8 mouse cellular contexts compared by ENCODE assay signal in genomic region chr5:147430936-147431839, GRCm38 (mm10). TPM values are rescaled to one million over a fixed set of nuclear protein-coding genes. Genes with fewer than 3 reads are reported as not detected.
DNase-seq lines count a peak whose midpoint lies in the region; ATAC-seq lines count a peak whose summit lies in the region.

No protein-coding gene starts in this region.

- H3K4me2 ChIP-seq in limb, embryonic 11.5 days (ENCODE audit: low read depth, severe bottlenecking): peak overlapping the region; percentile 73
- H3K4me2 ChIP-seq in midbrain, embryonic 12.5 days (replicated peaks): peak overlapping the region; percentile 83

- WGBS in limb, embryonic 11.5 days: under 1% methylated on average over 43 of the region's 68 CpGs
- under 1% methylated on average over 34 of the region's 68 CpGs for WGBS in midbrain, embryonic 12.5 days

- peaks cover 37% of the 10 kb centered on the region for H3K36me3 ChIP-seq in erythroblast, embryonic 14.5 days (ENCODE audit: control insufficient read depth)
- peaks cover 2% of the 10 kb centered on the region; the same call in 1 of the 2 replicates for H3K36me3 ChIP-seq in limb, embryonic 11.5 days (ENCODE audit: control insufficient read depth, insufficient read depth, low read length)
- H3K36me3 ChIP-seq in midbrain, embryonic 12.5 days: no peaks in the 10 kb centered on the region

- no peaks in the 10 kb centered on the region for H3K9me3 ChIP-seq in erythroblast, embryonic 14.5 days (ENCODE audit: control insufficient read depth, low read length)
- no peaks in the 10 kb centered on the region for H3K9me3 ChIP-seq in limb, embryonic 11.5 days (ENCODE audit: control insufficient read depth, low read length)
- H3K9me3 ChIP-seq in midbrain, embryonic 12.5 days: no peaks in the 10 kb centered on the region

- peak overlapping the region; percentile 96 for H3K4me3 ChIP-seq in erythroblast, embryonic 14.5 days (replicated peaks)
- peak overlapping the region; percentile 90 for H3K4me3 ChIP-seq in limb, embryonic 11.5 days (ENCODE audit: low read depth, low read length)
- peak overlapping the region; percentile 99 for H3K4me3 ChIP-seq in midbrain, embryonic 12.5 days

- H3K27me3 ChIP-seq in erythroblast, embryonic 14.5 days (ENCODE audit: control insufficient read depth): no peaks in the 10 kb centered on the region
- no peaks in the 10 kb centered on the region for H3K27me3 ChIP-seq in limb, embryonic 11.5 days (ENCODE audit: control insufficient read depth, insufficient read depth, low read length)
- no peaks in the 10 kb centered on the region for H3K27me3 ChIP-seq in midbrain, embryonic 12.5 days

- peak overlapping the region; percentile 95 for H3K9ac ChIP-seq in limb, embryonic 11.5 days (ENCODE audit: low read length)
- H3K9ac ChIP-seq in midbrain, embryonic 12.5 days (replicated peaks): peak overlapping the region; percentile 97

- no peak; the same call in 1 of the 2 replicates for ATAC-seq in erythroblast, adult 5-6 weeks (replicated peaks; ENCODE audit: low FRiP score, poor library complexity, severe bottlenecking)
- peak; percentile 56; the same call in 1 of the 2 replicates for ATAC-seq in limb, embryonic 11.5 days (ENCODE audit: insufficient number of reproducible peaks, low FRiP score, low TSS enrichment, low read depth)
- ATAC-seq in midbrain, embryonic 12.5 days (ENCODE audit: low FRiP score, low read depth): peak; percentile 55

- DNase-seq in embryo, embryonic 9.5 days (ENCODE audit: extremely low spot score): peak; percentile 69
- DNase-seq in heart, adult 11 months: peak; percentile 98
- peak; percentile 64 for DNase-seq in kidney, adult 11 months
- peak; percentile 66 for DNase-seq in limb, embryonic 11.5 days (ENCODE audit: low spot score)
- peak; percentile 73 to 80 for DNase-seq in spleen, adult 18-20 months

- peaks cover 59% of the 10 kb centered on the region for H3K4me1 ChIP-seq in erythroblast, embryonic 14.5 days (ENCODE audit: control insufficient read depth)
- H3K4me1 ChIP-seq in limb, embryonic 11.5 days (ENCODE audit: control insufficient read depth, insufficient read depth, low read length): peaks cover 3% of the 10 kb centered on the region; the same call in 1 of the 2 replicates
- H3K4me1 ChIP-seq in midbrain, embryonic 12.5 days: peaks cover 40% of the 10 kb centered on the region

- peak overlapping the region; percentile 99 for H3K27ac ChIP-seq in limb, embryonic 11.5 days (replicated peaks; ENCODE audit: low read depth, low read length)
- H3K27ac ChIP-seq in midbrain, embryonic 12.5 days (replicated peaks): peak overlapping the region; percentile 97

RNA-seq across cellular contexts. Expression of gene Pan3, which starts 1.2 kb away (rescaled TPM):
- polyA plus RNA-seq in erythroblast, embryonic 14.5 days (2012): 0.34 and 1.3 TPM in 2 replicates
- 263 and 430 TPM in 2 replicates for total RNA-seq in erythroblast, adult 5-6 weeks (2015; ENCODE audit: low replicate concordance)
- 228 and 241 TPM in 2 replicates for total RNA-seq in erythroblast, adult 5-6 weeks (2017; ENCODE audit: low replicate concordance)
- polyA plus RNA-seq in limb, embryonic 11.5 days (2014; fragmentation: Nextera tagmentation; extraction: Ambion mirVana): 53.2 and 53.7 TPM in 2 replicates
- polyA plus RNA-seq in midbrain, embryonic 12.5 days (2016; fragmentation: Nextera tagmentation; extraction: Ambion mirVana): 56.1 and 75.1 TPM in 2 replicates

RNA-seq across cellular contexts. Expression of gene Flt3, which starts 30.9 kb away (rescaled TPM):
- polyA plus RNA-seq in erythroblast, embryonic 14.5 days (2012): 0.01 and 0.02 TPM in 2 replicates
- 0.84 and 1.9 TPM in 2 replicates for total RNA-seq in erythroblast, adult 5-6 weeks (2015; ENCODE audit: low replicate concordance)
- total RNA-seq in erythroblast, adult 5-6 weeks (2017; ENCODE audit: low replicate concordance): 2.8 and 4.7 TPM in 2 replicates
- polyA plus RNA-seq in limb, embryonic 11.5 days (2014; fragmentation: Nextera tagmentation; extraction: Ambion mirVana): 0.08 and 0.27 TPM in 2 replicates
- polyA plus RNA-seq in midbrain, embryonic 12.5 days (2016; fragmentation: Nextera tagmentation; extraction: Ambion mirVana): 0.07 and 0.22 TPM in 2 replicates

Comparison
In these comparisons a context has a peak if more than half of its experiments do, and no peak if none do; other contexts are left out.
1. RNA of gene Pan3, which starts 1.2 kb away (polyA plus RNA-seq): 56.1 to 75.1 TPM in midbrain, embryonic 12.5 days and 53.2 to 53.7 TPM in limb, embryonic 11.5 days; 0.34 to 1.3 TPM in erythroblast, embryonic 14.5 days; every median in the first group is over 10 times any median in the second.
2. Peak in every context shown above with its lines, with median percentiles within 50 percentile points of each other: H3K4me3 ChIP-seq and DNase-seq.